Mouse (Mus musculus) limb, embryonic 14.5 days (tissue): Measurements from ENCODE around the gene Msl1. TPM values are rescaled to one million over a fixed set of nuclear protein-coding genes. Genes with fewer than 3 reads are reported as not detected.
A peak's percentile ranks its signal among the peaks of the same experiment; 100 is the strongest.

Source experiments
- ATAC-seq: fragments of 200-750 bp; cut with Nextera tagmentation; 2 replicates; pipeline ENCODE4 v1.8.0; 2017; ENCODE audit warnings: low read depth, moderate number of reproducible peaks, moderate TSS enrichment; ENCODE audit not compliant: low FRiP score
- DNase-seq: peaks from one replicate; pipeline ENCODE4 v3.0.0-alpha.2; 2015; ENCODE audit warnings: low spot score
- H3K27ac ChIP-seq: fragments of 300-500 bp; sonication (generic); replicated peaks from 2 replicates; pipeline ENCODE4 v1.5.1; 2014; ENCODE audit warnings: low read depth, mild to moderate bottlenecking, low read length, moderate library complexity, mixed read lengths
- H3K27me3 ChIP-seq: fragments of 300-500 bp; sonication (generic); 2 replicates; pipeline ENCODE4 v1.6.1; 2014; ENCODE audit warnings: low read length, mixed read lengths; ENCODE audit not compliant: control insufficient read depth, insufficient read depth
- H3K36me3 ChIP-seq: fragments of 300-500 bp; sonication (generic); 2 replicates; pipeline ENCODE4 v1.6.1; 2014; ENCODE audit warnings: mild to moderate bottlenecking, low read length, moderate library complexity, mixed read lengths; ENCODE audit not compliant: control insufficient read depth, insufficient read depth
- H3K4me1 ChIP-seq: fragments of 300-500 bp; sonication (generic); 2 replicates; pipeline ENCODE4 v1.6.1; 2014; ENCODE audit warnings: antibody characterized with exemption, low read length, mixed read lengths; ENCODE audit not compliant: control insufficient read depth, insufficient read depth
- H3K4me2 ChIP-seq: fragments of 300-500 bp; sonication (generic); replicated peaks from 2 replicates; pipeline ENCODE4 v1.6.1; 2014; ENCODE audit warnings: low read depth, mild to moderate bottlenecking, low read length, moderate library complexity; ENCODE audit not compliant: severe bottlenecking
- H3K4me3 ChIP-seq: fragments of 300-500 bp; sonication (generic); replicated peaks from 2 replicates; pipeline ENCODE4 v1.5.1; 2014; ENCODE audit warnings: low read length
- H3K9ac ChIP-seq: fragments of 300-500 bp; sonication (generic); 2 replicates; pipeline ENCODE4 v1.6.1; 2014; ENCODE audit warnings: mild to moderate bottlenecking, low read depth, low read length, moderate library complexity; ENCODE audit not compliant: severe bottlenecking
- H3K9me3 ChIP-seq: fragments of 300-500 bp; sonication (generic); 2 replicates; pipeline ENCODE4 v1.6.1; 2016; ENCODE audit warnings: low read length; ENCODE audit not compliant: control insufficient read depth
- POLR2A ChIP-seq: fragments of 200-500 bp; IDR thresholded peaks from 2 replicates; pipeline ENCODE4 v1.8.0; 2012; ENCODE audit warnings: inconsistent platforms, mild to moderate bottlenecking, moderate library complexity, borderline replicate concordance; ENCODE audit not compliant: insufficient read depth, insufficient read length; ENCODE audit errors: extremely low read depth
- WGBS: fragments of 180-500 bp; shearing (Covaris S2); extraction: QIAGEN DNeasy Blood & Tissue Kit; methylation state at CpG from one replicate; pipeline ENCODE4 v1.1.7; 2014; 5-methylcytosine and 5-hydroxymethylcytosine counted together
- polyA plus RNA-seq, 2 experiments: library from polyadenylated mRNA; depleted of rRNA in 1 of 2; stranded (reverse) in 1 of 2; unstranded in 1 of 2; fragments of >200 nt; fragmentation: Nextera tagmentation in 1 of 2; extraction: Ambion mirVana in 1 of 2; gene quantifications; 2 replicates each; pipeline versions ENCODE4 v1.2.1 to v1.2.3; 2012 to 2014

The Msl1 gene
- polyA plus RNA-seq, 2 experiments, result 19.8 to 81.1 TPM

- peak overlapping the region; percentile 34 for H3K4me3 ChIP-seq
- peak; percentile 95 for DNase-seq
- TF ChIP-seq POLR2A, result no peak
- H3K27ac ChIP-seq, result peak overlapping the region; percentile 76
- H3K27me3 ChIP-seq, result no peaks in the 10 kb centered on the region
- peaks cover 49% of the 10 kb centered on the region for H3K4me1 ChIP-seq
- peak overlapping the region; percentile 84 for H3K4me2 ChIP-seq
- H3K36me3 ChIP-seq, result peaks cover 3% of the 10 kb centered on the region
- 3% methylated on average over 15 of the region's 15 CpGs for WGBS
- no peaks in the 10 kb centered on the region for H3K9me3 ChIP-seq
- peak; percentile 75 for ATAC-seq
- H3K9ac ChIP-seq, result peak overlapping the region; percentile 26
These were observed 19.8 kb upstream of the Msl1 start for GRCm38 (mm10) chr11:98775348-98776051.

DNA sequence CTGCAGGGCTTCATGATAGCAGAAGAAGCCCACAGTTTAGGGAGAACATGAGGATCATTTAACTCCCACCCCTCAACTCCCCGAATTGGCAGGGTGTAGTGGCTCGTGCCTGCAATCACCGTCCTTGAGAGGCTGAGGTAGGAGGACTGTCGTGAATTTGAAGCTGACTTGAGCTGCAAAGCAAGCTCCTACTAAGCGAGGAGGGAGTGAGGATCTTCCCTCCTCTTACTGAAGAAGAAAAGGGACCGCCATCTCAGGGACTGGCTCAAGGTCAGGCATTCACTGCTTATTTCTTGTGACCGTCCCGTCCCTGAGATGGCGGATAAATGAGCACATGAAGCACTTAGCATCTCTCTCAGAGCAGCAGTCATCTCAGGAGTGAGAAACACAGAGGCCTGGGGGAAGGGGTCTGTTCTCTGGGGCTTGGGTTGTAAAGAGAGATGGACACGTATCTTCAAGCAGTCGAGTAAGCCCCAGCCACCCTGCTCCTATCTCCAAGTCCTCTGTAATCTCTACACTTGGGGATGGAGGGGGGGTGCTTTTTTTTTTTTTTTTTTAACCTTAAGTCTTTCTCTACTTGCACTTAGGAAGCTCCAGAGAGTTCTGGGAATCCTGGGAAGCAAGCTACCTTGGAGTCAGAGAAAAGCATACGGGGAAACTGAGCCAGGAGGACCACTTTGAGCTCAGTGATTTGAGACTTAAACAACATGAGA is 19.1 kb upstream of the Msl1 start:
- peaks cover 49% of the 10 kb centered on the region for H3K4me1 ChIP-seq
- WGBS, result 41% methylated on average over 12 of the region's 12 CpGs
- TF ChIP-seq POLR2A, result no peak
- peaks cover 2% of the 10 kb centered on the region; the same call in 1 of the 2 replicates for H3K36me3 ChIP-seq
- no peaks in the 10 kb centered on the region for H3K9me3 ChIP-seq
- H3K27ac ChIP-seq, result peak overlapping the region; percentile 76
- H3K4me2 ChIP-seq, result peak overlapping the region; percentile 84
- 0 out of 2 replicates have a peak overlapping the region, but pooled peaks have one; percentile 2 for H3K9ac ChIP-seq
- no peaks in the 10 kb centered on the region for H3K27me3 ChIP-seq
- DNase-seq (no peak), ATAC-seq (no peak)
- H3K4me3 ChIP-seq, result peak overlapping the region; percentile 34

DNA sequence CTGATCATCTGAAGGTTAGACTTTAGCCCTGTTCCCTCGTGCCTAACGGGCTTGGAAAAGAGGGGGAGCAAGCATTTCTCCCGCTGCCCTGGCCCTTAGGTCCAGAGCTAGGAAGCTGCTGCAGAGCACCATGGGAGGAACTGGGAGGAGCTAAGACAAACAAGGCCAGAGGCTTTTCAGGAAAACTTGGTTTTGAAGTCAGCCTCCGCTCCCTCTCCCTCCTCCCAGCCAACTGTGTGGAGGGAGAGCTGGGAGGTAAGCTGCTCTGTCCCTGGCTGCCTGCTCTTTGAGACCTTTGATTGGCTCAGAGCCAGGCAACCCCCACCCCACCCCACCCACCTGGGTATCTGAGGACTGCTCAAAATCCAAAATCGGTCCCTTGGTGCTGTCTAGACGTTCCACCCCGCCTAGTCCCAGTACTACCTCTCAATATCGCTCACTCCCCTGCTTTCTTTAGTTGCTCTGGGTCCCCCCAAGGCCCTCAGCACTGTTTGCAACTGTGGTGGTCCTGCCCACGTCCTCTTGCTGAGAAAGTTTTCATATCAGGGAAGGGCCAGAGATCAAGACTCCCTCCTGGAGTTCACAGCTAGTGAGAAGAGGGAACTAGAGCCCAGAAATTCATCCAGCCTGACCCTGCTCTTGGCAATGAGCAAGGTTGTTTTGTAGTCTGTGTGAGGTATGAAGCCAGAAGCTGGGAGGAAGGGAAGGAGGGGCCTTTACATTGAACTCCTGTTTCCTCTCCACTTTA is 18.3 kb upstream of the Msl1 start:
- Histone ChIP-seq H3K36me3 (no peaks in the 10 kb centered on the region), H3K27me3 (no peaks in the 10 kb centered on the region), H3K4me2 (peak overlapping the region; percentile 34; the same call in 1 of the 2 replicates), H3K27ac (peak overlapping the region; percentile 76), H3K9me3 (no peaks in the 10 kb centered on the region), H3K9ac (peak overlapping the region; percentile 32; the same call in 1 of the 2 replicates), H3K4me3 (no peak overlapping the region), H3K4me1 (peaks cover 55% of the 10 kb centered on the region)
- DNase-seq (peak; percentile 59), ATAC-seq (peak; percentile 20; the same call in 1 of the 2 replicates)
- WGBS, result 11% methylated on average over 9 of the region's 9 CpGs
- no peak for TF ChIP-seq POLR2A

GRCm38 (mm10) chr11:98777888-98778287 is 17.4 kb upstream of the Msl1 start:
- Histone ChIP-seq H3K4me3 (no peak overlapping the region), H3K36me3 (no peaks in the 10 kb centered on the region), H3K4me2 (no peak overlapping the region), H3K4me1 (peaks cover 60% of the 10 kb centered on the region), H3K9me3 (no peaks in the 10 kb centered on the region), H3K27me3 (no peaks in the 10 kb centered on the region), H3K27ac (peak overlapping the region; percentile 76; the same call in 1 of the 2 replicates), H3K9ac (no peak overlapping the region)
- ATAC-seq (no peak), DNase-seq (no peak)
- TF ChIP-seq POLR2A, result no peak
